In genomic region chr2:57900580-57901247, GRCm38 (mm10) we compare ENCODE assay signal across 9 mouse cellular contexts.
DNase-seq lines count a peak whose midpoint lies in the region; ATAC-seq lines count a peak whose summit lies in the region.
"Had no signal": no experiment of that assay in that cellular context is flagged by ENCODE, and none has a peak within 500 bp of the region (broad histone marks: within the 10 kb centered on the region; RNA-seq: fewer than 3 reads in every experiment).

No protein-coding gene starts in this region.

- peak; percentile 94 for ATAC-seq in frontal cortex, adult (ENCODE audit: low TSS enrichment)

- intact Hi-C loops in heart, postnatal 36 days (cut with DNase I) = no loop called here
- intact Hi-C loops in left cerebral cortex, postnatal 4 days (cut with DNase I) = loop anchor here (10.0 kb wide), 1 partner anchor 786 kb away; no protein-coding TSS in a partner anchor
- intact Hi-C loops in gastrocnemius, postnatal 36 days (cut with DNase I) = no loop called here

- peak; percentile 5 for DNase-seq in heart, postnatal 4 days
- DNase-seq in heart, postnatal 36 days = no peak
- peak; percentile 88 for DNase-seq in cerebellum, adult 11-12 months
- peak; percentile 64 for DNase-seq in left cerebral cortex, postnatal 4 days
- DNase-seq in ovary, adult 18-20 months (ENCODE audit: low spot score) = no peak
- no peak for DNase-seq in thymus, postnatal 0 days (ENCODE audit: low spot score)
- DNase-seq in gastrocnemius, postnatal 36 days = no peak
- DNase-seq: adrenal gland, adult 8-10 months had no signal

Comparison
In these comparisons a context has a peak if more than half of its experiments do, and no peak if none do; other contexts are left out.
1. DNase-seq: peak in heart, postnatal 4 days (single experiment), cerebellum, adult 11-12 months (single experiment) and left cerebral cortex, postnatal 4 days (single experiment); none in heart, postnatal 36 days (0 of 2), ovary, adult 18-20 months (single experiment), thymus, postnatal 0 days (single experiment) and gastrocnemius, postnatal 36 days (0 of 2).